Mouse (Mus musculus) heart, postnatal 14 days (tissue): Measurements from ENCODE around the gene Smpd3. TPM values are rescaled to one million over a fixed set of nuclear protein-coding genes. Genes with fewer than 3 reads are reported as not detected.

ENCODE experiments used
- DNase-seq, 2 experiments: peaks; one replicate each; pipeline ENCODE4 v3.0.0; 2021 to 2022
- intact Hi-C: fragments of 180-260 bp; cut with DNase I; formaldehyde crosslinking; loops from one replicate; pipeline ENCODE4 v1.15.1; 2025
- total RNA-seq, 2 experiments: library from RNA; stranded (reverse); gene quantifications; 2 replicates each; pipeline ENCODE4 v1.2.3; 2021

Smpd3 gene
- total RNA-seq, 2 experiments from 2014 or later: 5.3 to 5.6 TPM

- no peak for DNase-seq
Measured at GRCm38 (mm10) chr8:106298846-106299245, 38.9 kb downstream of the Smpd3 start.

GRCm38 (mm10) chr8:106298261-106298660 lies 39.5 kb downstream of the Smpd3 start:
- intact Hi-C loops: no loop called here
- peak; percentile 56 to 65 for DNase-seq

More at GRCm38 (mm10) chr8:106298846-106299245, 38.9 kb downstream of the Smpd3 start:
- intact Hi-C loops: no loop called here

GRCm38 (mm10) chr8:106292484-106293396 lies 45.0 kb downstream of the Smpd3 start:
- intact Hi-C loops: no loop called here

GRCm38 (mm10) chr8:106289464-106289863 lies 48.3 kb downstream of the Smpd3 start:
- no peak for DNase-seq
- intact Hi-C loops: no loop called here

More at GRCm38 (mm10) chr8:106292484-106293396, 45.0 kb downstream of the Smpd3 start:
- no peak for DNase-seq

- intact Hi-C loops: no loop called here
- DNase-seq: no peak
Measured at GRCm38 (mm10) chr8:106288732-106289131, 49.1 kb downstream of the Smpd3 start.

GRCm38 (mm10) chr8:106287445-106287844 lies 50.3 kb downstream of the Smpd3 start:
- no peak for DNase-seq
- intact Hi-C loops: no loop called here

- intact Hi-C loops: no loop called here
- DNase-seq: no peak
Measured at GRCm38 (mm10) chr8:106280844-106281243, 56.9 kb downstream of the Smpd3 start.

- DNase-seq: no peak
- intact Hi-C loops: no loop called here
Measured at GRCm38 (mm10) chr8:106280154-106280553, 57.6 kb downstream of the Smpd3 start.

- intact Hi-C loops: no loop called here
- DNase-seq: no peak
Measured at GRCm38 (mm10) chr8:106278367-106279042, 59.3 kb downstream of the Smpd3 start.

- DNase-seq: no peak
- intact Hi-C loops: no loop called here
Measured at GRCm38 (mm10) chr8:106276709-106277317, 61.0 kb downstream of the Smpd3 start.

- intact Hi-C loops: no loop called here
Measured at GRCm38 (mm10) chr8:106273468-106273867, 64.3 kb downstream of the Smpd3 start.

GRCm38 (mm10) chr8:106271378-106271777 lies 66.4 kb downstream of the Smpd3 start:
- intact Hi-C loops: no loop called here
- no peak for DNase-seq

More at GRCm38 (mm10) chr8:106273468-106273867, 64.3 kb downstream of the Smpd3 start:
- DNase-seq: no peak

GRCm38 (mm10) chr8:106270804-106271203 lies 67.0 kb downstream of the Smpd3 start:
- intact Hi-C loops: no loop called here
- no peak for DNase-seq

GRCm38 (mm10) chr8:106268710-106269346 lies 69.0 kb downstream of the Smpd3 start:
- DNase-seq: no peak
- intact Hi-C loops: no loop called here

GRCm38 (mm10) chr8:106265398-106265797 lies 72.4 kb downstream of the Smpd3 start:
- no peak for DNase-seq
- intact Hi-C loops: no loop called here

- no peak for DNase-seq
- intact Hi-C loops: no loop called here
Measured at GRCm38 (mm10) chr8:106263928-106264327, 73.9 kb downstream of the Smpd3 start.

GRCm38 (mm10) chr8:106262343-106262742 lies 75.4 kb downstream of the Smpd3 start:
- DNase-seq: peak; percentile 41 to 46
- intact Hi-C loops: no loop called here

- DNase-seq: no peak
- intact Hi-C loops: no loop called here
Measured at GRCm38 (mm10) chr8:106260894-106261293, 76.9 kb downstream of the Smpd3 start.

- intact Hi-C loops: loop anchor here (5.0 kb wide), 1 partner anchor 143 kb away; no protein-coding TSS in a partner anchor
- no peak for DNase-seq
Measured at GRCm38 (mm10) chr8:106259579-106260255, 78.1 kb downstream of the Smpd3 start.

- peak in 1 of 2 experiments; percentile 17 for DNase-seq
- intact Hi-C loops: loop anchor here (5.0 kb wide), 1 partner anchor 144 kb away; no protein-coding TSS in a partner anchor
Measured at GRCm38 (mm10) chr8:106258169-106258568, 79.6 kb downstream of the Smpd3 start.
